Mouse (Mus musculus) heart, embryonic 15.5 days (tissue): ENCODE measurements around the gene Prl2c3. TPM values are rescaled to one million over a fixed set of nuclear protein-coding genes. Genes with fewer than 3 reads are reported as not detected.
A peak's percentile ranks its signal among the peaks of the same experiment; 100 is the strongest.
"Not testable (repeated sequence)": the region's sequence is repeated elsewhere in the genome, so short reads cannot be mapped to it uniquely, and the experiment has no call there.

Source experiments
- ATAC-seq: fragments of 200-750 bp; cut with Nextera tagmentation; replicated peaks from 2 replicates; pipeline ENCODE4 v1.8.0; 2017; ENCODE audit warnings: low read depth, moderate TSS enrichment; ENCODE audit not compliant: insufficient number of reproducible peaks, insufficient read depth, low FRiP score
- H3K27ac ChIP-seq: fragments of 300-500 bp; sonication (generic); 2 replicates; pipeline ENCODE4 v1.5.1; 2015; ENCODE audit warnings: mild to moderate bottlenecking, inconsistent platforms
- H3K27me3 ChIP-seq: fragments of 300-500 bp; sonication (generic); 2 replicates; pipeline ENCODE4 v1.6.1; 2015; ENCODE audit warnings: inconsistent platforms
- H3K36me3 ChIP-seq: fragments of 300-500 bp; sonication (generic); 2 replicates; pipeline ENCODE4 v1.6.1; 2015; ENCODE audit warnings: mild to moderate bottlenecking, inconsistent platforms
- H3K4me1 ChIP-seq: fragments of 300-500 bp; sonication (generic); replicated peaks from 2 replicates; pipeline ENCODE4 v1.6.1; 2015; ENCODE audit warnings: inconsistent platforms
- H3K4me2 ChIP-seq: fragments of 300-500 bp; sonication (generic); 2 replicates; pipeline ENCODE4 v1.6.1; 2015; ENCODE audit warnings: inconsistent platforms, mild to moderate bottlenecking, moderate library complexity
- H3K4me3 ChIP-seq: fragments of 300-500 bp; sonication (generic); 2 replicates; pipeline ENCODE4 v1.5.1; 2015; ENCODE audit warnings: mild to moderate bottlenecking, inconsistent platforms
- H3K9ac ChIP-seq: fragments of 300-500 bp; sonication (generic); 2 replicates; pipeline ENCODE4 v1.6.1; 2015; ENCODE audit warnings: mild to moderate bottlenecking, inconsistent platforms
- H3K9me3 ChIP-seq: fragments of 300-500 bp; sonication (generic); replicated peaks from 2 replicates; pipeline ENCODE4 v1.6.1; 2016; ENCODE audit warnings: inconsistent platforms
- WGBS: fragments of 180-500 bp; shearing (Covaris S2); methylation state at CpG from one replicate; pipeline ENCODE4 v1.1.7; 2015; ENCODE audit warnings: mixed read lengths; 5-methylcytosine and 5-hydroxymethylcytosine counted together
- polyA plus RNA-seq: library from polyadenylated mRNA; unstranded; fragments of >200 nt; fragmentation: Nextera tagmentation; extraction: Ambion mirVana; gene quantifications from 2 replicates; pipeline ENCODE4 v1.2.1, GENCODE M21; 2015

Prl2c3 gene
- 0.39 TPM in 1 of 2 replicates, not detected in the other for polyA plus RNA-seq

- not testable (repeated sequence) for H3K4me2 ChIP-seq, H3K36me3 ChIP-seq, H3K9me3 ChIP-seq, H3K27me3 ChIP-seq, ATAC-seq, H3K27ac ChIP-seq, H3K4me3 ChIP-seq, H3K9ac ChIP-seq, H3K4me1 ChIP-seq
- WGBS: 51% methylated on average over 3 of the region's 3 CpGs
Observed at GRCm38 (mm10) chr13:12799979-12800378, at the start of gene Prl2c3. Gene Prl2c3 (minus strand): TSS chr13:12800079.

- H3K27ac ChIP-seq, H3K4me1 ChIP-seq, H3K4me3 ChIP-seq, H3K27me3 ChIP-seq, H3K4me2 ChIP-seq, H3K9ac ChIP-seq, H3K36me3 ChIP-seq: not testable (repeated sequence)
- WGBS: 69% methylated on average over 4 of the region's 4 CpGs
- ATAC-seq: peak; percentile 50
- H3K9me3 ChIP-seq: peaks cover 21% of the 10 kb centered on the region; the same call in 1 of the 2 replicates
Observed at GRCm38 (mm10) chr13:12848254-12848653, 48.4 kb upstream of the Prl2c3 start.

- H3K4me1 ChIP-seq, H3K27me3 ChIP-seq, H3K36me3 ChIP-seq, H3K27ac ChIP-seq, H3K9ac ChIP-seq, H3K4me3 ChIP-seq, ATAC-seq, H3K4me2 ChIP-seq: not testable (repeated sequence)
- peaks cover 36% of the 10 kb centered on the region for H3K9me3 ChIP-seq
- WGBS: 80% methylated on average over 1 of the region's 1 CpGs
Observed at GRCm38 (mm10) chr13:12844701-12845100, 44.8 kb upstream of the Prl2c3 start.

- not testable (repeated sequence) for H3K9ac ChIP-seq, H3K27ac ChIP-seq, H3K4me3 ChIP-seq, H3K27me3 ChIP-seq, H3K36me3 ChIP-seq, H3K4me2 ChIP-seq, H3K4me1 ChIP-seq
- 58% methylated on average over 2 of the region's 2 CpGs for whole genome bisulfite sequencing
- peaks cover 60% of the 10 kb centered on the region for H3K9me3 ChIP-seq
- 0 out of 2 replicates have a peak, but pooled peaks have one; percentile 31 for ATAC-seq
Observed at GRCm38 (mm10) chr13:12837546-12837945, 37.7 kb upstream of the Prl2c3 start.

GRCm38 (mm10) chr13:12831769-12832168 lies 31.9 kb upstream of the Prl2c3 start:
- ATAC-seq: no peak
- Histone ChIP-seq H3K4me3 (no peak overlapping the region), H3K9ac (no peak overlapping the region), H3K4me2 (no peak overlapping the region), H3K36me3 (no peaks in the 10 kb centered on the region), H3K4me1 (no peaks in the 10 kb centered on the region), H3K27ac (no peak overlapping the region), H3K27me3 (no peaks in the 10 kb centered on the region), H3K9me3 (peaks cover 47% of the 10 kb centered on the region)
- 60% methylated on average over 2 of the region's 2 CpGs for WGBS

GRCm38 (mm10) chr13:12829031-12829430 lies 29.2 kb upstream of the Prl2c3 start:
- 78% methylated on average over 5 of the region's 5 CpGs for WGBS
- peaks cover 46% of the 10 kb centered on the region for H3K9me3 ChIP-seq
- ATAC-seq: no peak

DNA sequence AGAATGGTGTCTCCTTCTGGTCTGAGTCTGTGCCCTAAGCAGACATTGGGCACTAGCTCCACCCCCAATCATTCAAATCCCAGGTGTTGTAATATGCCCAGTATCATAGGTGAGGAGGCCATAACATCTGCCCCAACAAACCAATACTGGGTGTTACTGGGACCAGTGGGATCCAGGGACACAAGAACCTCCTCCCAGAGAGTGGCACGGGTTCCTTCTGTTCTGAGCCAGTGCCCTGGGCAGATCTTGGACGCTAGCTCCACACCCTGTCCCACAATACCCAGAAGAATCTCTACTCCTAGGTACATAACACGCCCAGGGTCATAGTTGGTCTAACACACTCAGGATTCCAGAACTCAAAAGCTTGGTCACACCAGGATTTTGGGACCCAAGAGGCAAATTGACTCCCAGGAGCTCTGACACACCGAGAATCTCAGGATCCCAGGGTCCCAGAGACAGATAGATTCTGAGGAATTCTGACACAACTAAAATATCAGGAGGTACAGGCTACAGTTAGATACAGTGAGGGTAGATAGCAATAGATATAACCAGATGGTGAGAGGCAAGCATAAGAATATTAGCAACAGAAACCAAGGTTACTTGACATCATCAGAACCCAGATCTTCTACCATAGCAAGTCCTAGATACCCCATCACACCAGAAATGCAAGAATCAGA lies 24.8 kb upstream of the Prl2c3 start:
- ATAC-seq: peak; percentile 64; the same call in 1 of the 2 replicates
- H3K27ac ChIP-seq, H3K4me1 ChIP-seq, H3K4me3 ChIP-seq, H3K36me3 ChIP-seq, H3K27me3 ChIP-seq, H3K9ac ChIP-seq, H3K4me2 ChIP-seq: not testable (repeated sequence)
- 62% methylated on average over 4 of the region's 4 CpGs for WGBS
- H3K9me3 ChIP-seq: peaks cover 29% of the 10 kb centered on the region

More at GRCm38 (mm10) chr13:12829031-12829430, 29.2 kb upstream of the Prl2c3 start:
- Histone ChIP-seq H3K4me1 (no peaks in the 10 kb centered on the region), H3K36me3 (no peaks in the 10 kb centered on the region), H3K9ac (no peak overlapping the region), H3K4me2 (no peak overlapping the region), H3K27ac (no peak overlapping the region), H3K4me3 (no peak overlapping the region), H3K27me3 (no peaks in the 10 kb centered on the region)

DNA sequence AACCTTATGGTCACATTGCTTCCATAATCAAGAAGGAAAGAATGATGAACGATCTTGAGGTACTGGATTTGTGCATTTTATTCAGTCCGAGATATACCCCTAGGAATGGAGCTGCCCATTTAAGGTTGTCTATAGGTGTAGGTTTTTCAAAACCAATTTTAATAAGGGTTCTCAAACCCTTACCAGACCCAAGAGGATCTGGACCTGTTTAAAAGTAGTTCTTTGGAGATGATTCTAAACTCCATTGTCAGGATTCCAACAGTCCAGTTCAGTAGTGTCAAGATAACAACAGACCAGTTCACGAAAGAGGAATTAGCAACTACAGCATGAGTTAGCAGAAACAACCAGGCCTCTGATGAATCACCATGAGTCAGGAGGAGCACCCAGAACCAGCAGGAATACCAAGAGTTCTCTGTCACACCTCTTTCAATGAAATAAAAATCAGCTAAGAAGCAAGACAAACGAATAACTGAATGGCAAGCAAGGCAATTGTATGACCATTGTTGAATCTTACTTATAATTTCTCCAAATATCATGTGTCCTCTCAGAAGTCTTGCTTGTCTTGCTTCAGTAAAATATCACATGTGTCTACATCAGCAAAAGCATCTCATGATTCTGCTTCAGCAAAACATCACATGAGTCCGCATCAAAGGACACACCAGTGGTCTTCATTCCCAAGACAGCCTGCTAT lies 14.0 kb upstream of the Prl2c3 start:
- H3K27ac ChIP-seq, ATAC-seq, H3K4me1 ChIP-seq, H3K4me2 ChIP-seq, H3K27me3 ChIP-seq, H3K9ac ChIP-seq, H3K4me3 ChIP-seq, H3K36me3 ChIP-seq: not testable (repeated sequence)
- peaks cover 13% of the 10 kb centered on the region; the same call in 1 of the 2 replicates for H3K9me3 ChIP-seq
- 64% methylated on average over 5 of the region's 5 CpGs for WGBS

- Histone ChIP-seq H3K27me3 (no peaks in the 10 kb centered on the region), H3K9ac (no peak overlapping the region), H3K9me3 (peaks cover 18% of the 10 kb centered on the region), H3K4me3 (no peak overlapping the region), H3K4me2 (no peak overlapping the region), H3K27ac (no peak overlapping the region), H3K36me3 (no peaks in the 10 kb centered on the region), H3K4me1 (no peaks in the 10 kb centered on the region)
- 43% methylated on average over 2 of the region's 2 CpGs for WGBS
- ATAC-seq: no peak
Observed at GRCm38 (mm10) chr13:12809591-12809990, 9.7 kb upstream of the Prl2c3 start.

DNA sequence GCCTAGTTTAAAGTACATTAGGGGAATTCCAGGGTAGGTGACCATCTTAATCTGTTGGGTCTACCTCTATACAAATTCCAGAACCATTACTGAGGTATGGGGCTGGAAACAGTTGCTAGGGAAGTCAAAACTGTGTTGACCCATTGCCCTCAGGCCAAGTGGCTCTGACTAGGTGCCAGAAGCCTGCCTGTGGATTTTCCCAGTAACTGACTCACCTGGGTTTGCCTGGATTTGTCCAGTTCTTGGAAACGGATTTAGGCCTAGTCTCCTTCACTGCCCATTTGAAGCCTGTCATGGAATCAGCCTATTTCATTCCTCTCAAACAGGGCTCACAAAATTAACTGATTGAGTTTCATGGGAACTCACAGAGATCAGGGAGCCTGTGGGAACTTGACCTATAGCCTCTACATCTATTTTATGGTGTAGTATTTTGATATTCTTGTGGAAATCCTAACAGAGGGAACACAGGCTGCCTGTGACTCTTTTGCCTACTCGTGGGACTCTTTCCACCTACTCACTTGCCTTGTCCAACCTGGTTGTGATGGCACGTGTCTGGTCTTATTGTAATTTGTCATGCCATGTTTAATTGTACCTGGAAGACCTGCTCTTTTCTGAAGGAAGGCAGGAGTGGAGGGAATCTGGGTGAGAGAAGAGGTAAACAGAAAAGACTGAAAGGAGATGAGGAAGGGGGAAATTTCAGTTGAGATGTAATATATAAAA lies 9.1 kb upstream of the Prl2c3 start:
- not testable (repeated sequence) for H3K4me3 ChIP-seq, H3K4me2 ChIP-seq, H3K27me3 ChIP-seq, H3K36me3 ChIP-seq, H3K9ac ChIP-seq, ATAC-seq, H3K4me1 ChIP-seq, H3K27ac ChIP-seq
- H3K9me3 ChIP-seq: peaks cover 18% of the 10 kb centered on the region
- 59% methylated on average over 3 of the region's 3 CpGs for WGBS

DNA sequence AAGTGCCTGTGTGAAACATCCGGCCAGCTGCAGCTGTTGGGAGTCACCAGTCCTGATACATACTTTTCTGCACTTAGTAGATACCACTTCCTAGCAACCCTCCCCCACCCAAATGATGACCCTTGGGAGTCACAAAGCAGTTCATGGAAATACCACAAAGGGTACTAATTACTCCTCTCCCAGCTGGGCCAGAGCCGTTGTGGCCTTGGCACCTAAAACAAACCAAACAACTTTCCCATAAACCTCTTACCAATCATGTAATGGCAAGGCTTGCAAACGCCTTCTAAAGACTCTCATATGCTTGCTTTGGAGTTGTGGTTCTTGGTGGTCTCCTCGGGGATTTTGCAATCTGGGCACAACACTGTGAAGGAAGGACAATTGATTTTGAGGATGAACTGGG lies 6.6 kb upstream of the Prl2c3 start:
- ATAC-seq, H3K27ac ChIP-seq, H3K27me3 ChIP-seq, H3K9ac ChIP-seq, H3K4me3 ChIP-seq, H3K4me2 ChIP-seq, H3K4me1 ChIP-seq, H3K36me3 ChIP-seq: not testable (repeated sequence)
- WGBS: 53% methylated on average over 4 of the region's 4 CpGs
- peaks cover 12% of the 10 kb centered on the region; the same call in 1 of the 2 replicates for H3K9me3 ChIP-seq
